Mouse (Mus musculus) liver, embryonic 14.5 days (tissue): ENCODE measurements around the gene Mamld1. TPM values are rescaled to one million over a fixed set of nuclear protein-coding genes. Genes with fewer than 3 reads are reported as not detected.

ENCODE experiments used
- ATAC-seq: fragments of 200-750 bp; cut with Nextera tagmentation; 2 replicates; pipeline ENCODE4 v1.8.0; 2017; ENCODE audit warnings: moderate number of reproducible peaks, mild to moderate bottlenecking, moderate library complexity; ENCODE audit not compliant: insufficient read depth
- DNase-seq, 3 experiments: peaks; one replicate each; pipeline ENCODE4 v3.0.0-alpha.2; 2012 to 2013; ENCODE audit warnings: low read depth in 3 of 3, low spot score in 3 of 3
- H3K27ac ChIP-seq: fragments of 300-500 bp; sonication (generic); 2 replicates; pipeline ENCODE4 v1.5.1; 2014; ENCODE audit warnings: moderate library complexity, mild to moderate bottlenecking, control low read depth, inconsistent platforms
- H3K27me3 ChIP-seq: fragments of 300-500 bp; sonication (generic); 2 replicates; pipeline ENCODE4 v1.6.1; 2014; ENCODE audit warnings: mild to moderate bottlenecking, low read length, moderate library complexity; ENCODE audit not compliant: control insufficient read depth, insufficient read depth
- H3K36me3 ChIP-seq: fragments of 300-500 bp; sonication (generic); replicated peaks from 2 replicates; pipeline ENCODE4 v1.6.1; 2014; ENCODE audit warnings: low read depth; ENCODE audit not compliant: control insufficient read depth, insufficient read depth
- H3K4me1 ChIP-seq, 2 experiments: fragments of 200-500 bp in 1 of 2; fragments of 300-500 bp in 1 of 2; sonication (generic) in 1 of 2; replicated peaks; 2 replicates each; pipeline ENCODE4 v1.6.1; 2012 to 2014; ENCODE audit warnings: antibody characterized with exemption in 1 of 2, inconsistent platforms in 1 of 2, low read length in 1 of 2; ENCODE audit not compliant: control insufficient read depth in 2 of 2, insufficient read depth in 2 of 2
- H3K4me2 ChIP-seq: fragments of 300-500 bp; sonication (generic); 2 replicates; pipeline ENCODE4 v1.6.1; 2014; ENCODE audit warnings: low read depth, mild to moderate bottlenecking, control low read depth, moderate library complexity
- H3K4me3 ChIP-seq, 2 experiments: fragments of 200-500 bp in 1 of 2; fragments of 300-500 bp in 1 of 2; sonication (generic) in 1 of 2; 2 replicates each; pipeline ENCODE4 v1.5.1; 2012 to 2014; ENCODE audit warnings: low read depth in 2 of 2, low read length in 2 of 2, mild to moderate bottlenecking in 2 of 2, control low read depth in 1 of 2, inconsistent platforms in 1 of 2, moderate library complexity in 1 of 2; ENCODE audit not compliant: insufficient read depth in 1 of 2
- H3K9ac ChIP-seq: fragments of 300-500 bp; sonication (generic); replicated peaks from 2 replicates; pipeline ENCODE4 v1.6.1; 2014; ENCODE audit warnings: mild to moderate bottlenecking, control low read depth, moderate library complexity
- H3K9me3 ChIP-seq: fragments of 300-500 bp; sonication (generic); 2 replicates; pipeline ENCODE4 v1.6.1; 2016; ENCODE audit warnings: low read length, mixed read lengths; ENCODE audit not compliant: control insufficient read depth
- CTCF ChIP-seq: IDR thresholded peaks from 2 replicates; pipeline ENCODE4 v1.5.1; 2016; ENCODE audit warnings: antibody characterized with exemption, low read depth, control low read depth
- EP300 ChIP-seq: IDR thresholded peaks from 2 replicates; pipeline ENCODE4 v1.6.1; 2016; ENCODE audit warnings: antibody characterized with exemption, low read depth
- WGBS: fragments of 180-500 bp; shearing (Covaris S2); extraction: QIAGEN DNeasy Blood & Tissue Kit; methylation state at CpG from one replicate; pipeline ENCODE4 v1.1.7; 2014; ENCODE audit not compliant: insufficient replicate concordance; 5-methylcytosine and 5-hydroxymethylcytosine counted together
- polyA plus RNA-seq, 2 experiments: library from polyadenylated mRNA; depleted of rRNA in 1 of 2; stranded (reverse) in 1 of 2; unstranded in 1 of 2; fragments of >200 nt; fragmentation: Nextera tagmentation in 1 of 2; extraction: Ambion mirVana in 1 of 2; gene quantifications; 2 replicates each; pipeline versions ENCODE4 v1.2.1 to v1.2.3; 2012 to 2014

Mamld1 gene
- polyA plus RNA-seq, 2 experiments, result 0.19 to 0.20 TPM

DNA sequence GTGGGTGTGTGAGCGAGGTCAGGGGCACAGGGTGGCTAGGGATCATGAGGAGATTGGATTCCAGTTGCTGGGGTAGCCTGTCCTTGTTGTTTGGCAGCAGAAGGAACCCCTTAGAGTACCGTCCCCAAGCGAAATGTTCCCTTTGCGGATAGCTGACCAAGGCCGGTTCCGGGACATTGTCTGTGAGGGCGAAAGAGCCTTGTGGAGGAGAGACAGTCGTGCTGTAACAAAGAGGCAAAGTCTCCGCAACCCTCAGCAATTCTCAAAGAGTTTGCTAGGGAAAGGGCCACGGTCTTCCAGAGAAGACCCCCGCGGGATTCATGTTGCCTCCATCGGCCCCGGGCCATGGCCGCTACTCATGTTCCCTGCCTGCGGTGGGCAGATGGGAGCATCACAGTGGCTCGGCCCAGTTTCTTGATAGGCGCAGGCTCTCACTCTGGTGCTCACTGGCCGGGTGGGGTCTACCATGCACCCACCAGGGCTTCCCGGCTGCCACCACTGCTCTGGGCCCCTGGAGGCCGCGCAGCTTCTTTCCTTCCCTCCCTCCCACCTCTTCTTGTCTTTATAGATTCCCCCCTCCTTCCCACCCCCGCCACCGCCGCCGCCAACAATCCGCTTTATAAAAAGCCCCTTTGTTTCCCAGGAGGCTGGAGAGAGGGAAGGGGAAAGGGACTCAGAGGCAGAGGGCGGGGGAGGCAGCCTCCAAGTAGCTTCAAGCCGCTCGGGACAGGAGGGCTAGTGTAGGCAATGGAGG lies 1.5 kb downstream of the Mamld1 start:
- TF ChIP-seq EP300 (no peak), CTCF (no peak)
- DNase-seq, result no peak
- no peak overlapping the region for H3K27ac ChIP-seq
- 24% methylated on average over 30 of the region's 30 CpGs for WGBS
- H3K9me3 ChIP-seq, result no peaks in the 10 kb centered on the region
- peak overlapping the region; percentile 47 for H3K4me2 ChIP-seq
- no peak overlapping the region for H3K9ac ChIP-seq
- H3K36me3 ChIP-seq, result no peaks in the 10 kb centered on the region
- H3K4me3 ChIP-seq, result peak overlapping the region; percentile 17 to 23
- H3K27me3 ChIP-seq, result peaks cover 30% of the 10 kb centered on the region
- H3K4me1 ChIP-seq, result no peaks in the 10 kb centered on the region; a peak in 1 of 4 replicates
- ATAC-seq, result no peak

DNA sequence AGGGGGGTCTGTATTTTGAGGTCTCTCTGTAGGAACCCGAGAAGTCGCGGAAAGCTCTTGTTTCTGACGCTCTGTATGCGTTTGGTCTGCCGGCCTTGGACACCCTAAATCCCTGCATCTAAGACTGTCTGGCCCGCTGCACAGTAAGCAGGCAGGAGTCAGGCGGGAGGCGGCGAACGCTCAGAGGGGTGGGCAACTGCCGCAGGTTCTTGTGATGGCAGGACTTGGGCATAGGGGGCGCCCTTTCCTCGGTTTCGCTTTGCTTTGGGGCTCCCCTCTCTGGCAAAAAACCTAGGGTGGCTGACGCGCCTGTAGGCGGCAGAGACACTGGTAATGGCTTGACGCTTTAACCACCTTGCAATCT lies 2.0 kb downstream of the Mamld1 start:
- no peaks in the 10 kb centered on the region; a peak in 1 of 4 replicates for H3K4me1 ChIP-seq
- no peak for ATAC-seq
- no peak for TF ChIP-seq EP300
- TF ChIP-seq CTCF, result peak; percentile 48; the same call in 1 of the 2 replicates
- peak overlapping the region; percentile 23 to 38; a peak in 3 of 4 replicates for H3K4me3 ChIP-seq
- no peaks in the 10 kb centered on the region for H3K36me3 ChIP-seq
- DNase-seq, result no peak
- H3K27ac ChIP-seq, result no peak overlapping the region
- peaks cover 30% of the 10 kb centered on the region for H3K27me3 ChIP-seq
- no peaks in the 10 kb centered on the region for H3K9me3 ChIP-seq
- 17% methylated on average over 19 of the region's 19 CpGs for WGBS
- peak overlapping the region; percentile 47 for H3K4me2 ChIP-seq
- H3K9ac ChIP-seq, result no peak overlapping the region

DNA sequence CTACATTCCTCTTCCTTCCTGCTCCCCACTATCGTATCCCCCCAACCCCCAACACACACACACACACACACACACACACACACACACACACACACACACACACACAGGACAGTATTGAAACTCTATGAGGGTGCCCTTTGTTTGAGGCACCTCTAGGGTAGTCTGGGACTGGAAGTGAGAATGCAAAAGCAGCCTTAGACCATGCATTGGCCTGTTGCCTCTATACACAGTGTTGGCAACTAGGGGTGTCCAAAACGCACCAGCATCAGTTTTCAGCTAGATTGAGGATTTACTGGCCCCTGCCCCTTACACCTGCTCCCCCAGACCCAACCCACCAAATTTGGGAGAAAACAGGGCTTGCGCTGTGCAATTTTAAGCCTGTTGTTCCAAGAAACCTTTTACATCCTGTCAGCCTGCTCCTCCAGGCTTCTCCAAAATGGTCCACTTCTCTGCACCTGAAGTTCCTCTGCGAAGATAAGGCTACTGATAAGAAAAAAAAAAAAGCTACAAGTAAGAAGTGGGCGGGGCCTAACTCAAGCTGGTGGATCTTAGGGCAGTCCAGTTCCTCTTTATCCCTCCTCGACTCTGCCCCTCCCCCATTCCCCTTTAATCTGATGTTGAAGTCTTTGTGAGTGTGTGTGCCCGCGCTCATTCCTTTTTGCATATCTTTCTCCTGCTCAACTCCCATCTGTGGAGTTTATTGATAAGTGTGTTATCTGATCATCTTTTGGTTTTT lies 2.6 kb downstream of the Mamld1 start:
- H3K9ac ChIP-seq, result no peak overlapping the region
- H3K27ac ChIP-seq, result no peak overlapping the region
- H3K4me1 ChIP-seq, result no peaks in the 10 kb centered on the region; a peak in 1 of 4 replicates
- no peak for TF ChIP-seq EP300
- TF ChIP-seq CTCF, result no peak
- WGBS, result 25% methylated on average over 8 of the region's 8 CpGs
- no peak for ATAC-seq
- no peaks in the 10 kb centered on the region for H3K9me3 ChIP-seq
- no peaks in the 10 kb centered on the region for H3K36me3 ChIP-seq
- H3K4me3 ChIP-seq, result peak overlapping the region in 1 of 2 experiments; percentile 38; a peak in 1 of 4 replicates
- no peak for DNase-seq
- H3K4me2 ChIP-seq, result no peak overlapping the region
- peaks cover 30% of the 10 kb centered on the region for H3K27me3 ChIP-seq

DNA sequence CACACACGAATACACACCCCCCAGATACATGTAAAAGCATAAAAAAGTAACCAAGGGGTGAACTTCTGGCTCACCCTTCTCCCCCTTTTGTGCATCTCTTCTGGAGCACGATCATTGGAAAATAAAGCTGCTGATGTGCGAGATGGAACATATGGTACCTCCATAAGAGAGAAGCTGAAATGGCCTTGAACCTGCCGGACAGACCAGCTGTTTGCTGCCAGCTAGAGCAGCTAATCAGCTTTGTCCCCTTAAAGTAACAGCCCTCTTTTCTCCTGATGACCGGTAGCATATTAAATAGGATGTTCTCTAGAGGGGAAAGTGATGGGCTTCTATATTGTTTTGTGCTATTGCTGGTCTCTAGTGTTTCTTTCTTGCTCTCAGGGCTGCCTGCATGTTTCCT lies 3.2 kb downstream of the Mamld1 start:
- H3K4me3 ChIP-seq, result no peak overlapping the region
- WGBS, result 53% methylated on average over 5 of the region's 5 CpGs
- peaks cover 30% of the 10 kb centered on the region for H3K27me3 ChIP-seq
- ATAC-seq, result no peak
- H3K36me3 ChIP-seq, result no peaks in the 10 kb centered on the region
- H3K4me2 ChIP-seq, result no peak overlapping the region
- DNase-seq, result no peak
- no peaks in the 10 kb centered on the region for H3K9me3 ChIP-seq
- H3K4me1 ChIP-seq, result no peaks in the 10 kb centered on the region; a peak in 1 of 4 replicates
- no peak overlapping the region for H3K27ac ChIP-seq
- TF ChIP-seq CTCF (no peak), EP300 (no peak)
- H3K9ac ChIP-seq, result no peak overlapping the region

DNA sequence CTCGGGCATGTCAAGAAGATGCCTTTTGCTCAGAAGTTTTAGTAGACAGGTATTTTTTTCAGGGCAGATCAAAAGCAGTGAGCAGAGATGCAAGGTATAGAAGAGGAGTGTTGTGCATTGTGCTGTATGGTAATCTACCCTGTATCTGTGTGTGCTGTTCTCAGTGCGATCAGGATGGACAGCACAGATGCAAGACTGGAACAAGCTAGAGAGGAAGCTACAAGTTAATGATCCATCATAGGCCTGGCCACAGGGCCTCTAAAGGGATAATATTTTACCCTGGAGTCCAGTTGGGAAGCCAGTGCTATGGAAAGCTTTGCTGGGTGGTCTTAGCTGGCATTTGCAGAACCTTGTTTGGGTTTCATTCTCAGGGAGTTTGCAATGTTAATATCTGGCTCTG lies 6.9 kb downstream of the Mamld1 start:
- no peak overlapping the region for H3K4me3 ChIP-seq
- WGBS, result 77% methylated on average over 2 of the region's 2 CpGs
- TF ChIP-seq EP300, result no peak
- TF ChIP-seq CTCF, result no peak
- H3K4me2 ChIP-seq, result no peak overlapping the region
- no peak overlapping the region for H3K9ac ChIP-seq
- H3K9me3 ChIP-seq, result no peaks in the 10 kb centered on the region
- H3K27me3 ChIP-seq, result peaks cover 3% of the 10 kb centered on the region; the same call in 1 of the 2 replicates
- H3K36me3 ChIP-seq, result no peaks in the 10 kb centered on the region
- no peak for ATAC-seq
- no peaks in the 10 kb centered on the region; a peak in 1 of 4 replicates for H3K4me1 ChIP-seq
- no peak overlapping the region for H3K27ac ChIP-seq
- no peak for DNase-seq
